Mouse (Mus musculus) forebrain, embryonic 13.5 days (tissue): ENCODE measurements around the gene H60b. TPM values are rescaled to one million over a fixed set of nuclear protein-coding genes. Genes with fewer than 3 reads are reported as not detected.
"Not testable (repeated sequence)": the region's sequence is repeated elsewhere in the genome, so short reads cannot be mapped to it uniquely, and the experiment has no call there.

Source experiments
- ATAC-seq: fragments of 200-750 bp; cut with Nextera tagmentation; 2 replicates; pipeline ENCODE4 v1.8.0; 2017
- H3K27ac ChIP-seq: fragments of 300-500 bp; sonication (generic); 2 replicates; pipeline ENCODE4 v1.5.1; 2015; ENCODE audit warnings: inconsistent platforms, mild to moderate bottlenecking, moderate library complexity
- H3K27me3 ChIP-seq: fragments of 300-500 bp; sonication (generic); 2 replicates; pipeline ENCODE4 v1.6.1; 2015; ENCODE audit warnings: mild to moderate bottlenecking, inconsistent platforms
- H3K36me3 ChIP-seq: fragments of 300-500 bp; sonication (generic); 2 replicates; pipeline ENCODE4 v1.6.1; 2015; ENCODE audit warnings: mild to moderate bottlenecking, inconsistent platforms; ENCODE audit not compliant: poor library complexity, severe bottlenecking
- H3K4me1 ChIP-seq: fragments of 300-500 bp; sonication (generic); 2 replicates; pipeline ENCODE4 v1.6.1; 2015; ENCODE audit warnings: inconsistent platforms
- H3K4me2 ChIP-seq: fragments of 300-500 bp; sonication (generic); 2 replicates; pipeline ENCODE4 v1.6.1; 2015; ENCODE audit warnings: inconsistent platforms, mild to moderate bottlenecking, moderate library complexity
- H3K4me3 ChIP-seq: fragments of 300-500 bp; sonication (generic); 2 replicates; pipeline ENCODE4 v1.5.1; 2015; ENCODE audit warnings: mild to moderate bottlenecking, inconsistent platforms
- H3K9ac ChIP-seq: fragments of 300-500 bp; sonication (generic); 2 replicates; pipeline ENCODE4 v1.6.1; 2015; ENCODE audit warnings: mild to moderate bottlenecking, inconsistent platforms
- H3K9me3 ChIP-seq: fragments of 300-500 bp; sonication (generic); replicated peaks from 2 replicates; pipeline ENCODE4 v1.6.1; 2016; ENCODE audit warnings: inconsistent platforms
- WGBS: fragments of 180-500 bp; shearing (Covaris S2); methylation state at CpG from one replicate; pipeline ENCODE4 v1.1.7; 2015; 5-methylcytosine and 5-hydroxymethylcytosine counted together
- polyA plus RNA-seq: library from polyadenylated mRNA; unstranded; fragments of >200 nt; fragmentation: Nextera tagmentation; extraction: Ambion mirVana; gene quantifications from 2 replicates; pipeline ENCODE4 v1.2.1, GENCODE M21; 2015

The H60b gene
- polyA plus RNA-seq, 1 experiment from 2014 or later: 0.61 TPM

- WGBS: 19% methylated on average over 8 of the region's 8 CpGs
- Histone ChIP-seq H3K4me1 (peaks cover 15% of the 10 kb centered on the region), H3K27me3 (peaks cover 17% of the 10 kb centered on the region)
- not testable (repeated sequence) for H3K4me3 ChIP-seq, H3K27ac ChIP-seq, H3K4me2 ChIP-seq, H3K36me3 ChIP-seq, H3K9ac ChIP-seq, H3K9me3 ChIP-seq
- peak; percentile 50 for ATAC-seq
Observed at GRCm38 (mm10) chr10:22270879-22271786, 112.7 kb downstream of the H60b start.

- H3K27me3 ChIP-seq: peaks cover 17% of the 10 kb centered on the region
- peaks cover 15% of the 10 kb centered on the region for H3K4me1 ChIP-seq
- H3K9ac ChIP-seq, H3K36me3 ChIP-seq, H3K9me3 ChIP-seq, H3K27ac ChIP-seq: not testable (repeated sequence)
- ATAC-seq: peak; percentile 75
- H3K4me2 ChIP-seq: peak overlapping the region; percentile 83
- peak overlapping the region; percentile 49 for H3K4me3 ChIP-seq
- WGBS: 2% methylated on average over 37 of the region's 37 CpGs
Observed at GRCm38 (mm10) chr10:22272914-22273683, 114.7 kb downstream of the H60b start.

- no peaks in the 10 kb centered on the region for H3K9me3 ChIP-seq
- WGBS: under 1% methylated on average over 41 of the region's 41 CpGs
- H3K4me1 ChIP-seq: peaks cover 15% of the 10 kb centered on the region
- peak; percentile 52 for ATAC-seq
- peaks cover 17% of the 10 kb centered on the region for H3K27me3 ChIP-seq
- peak overlapping the region; percentile 49 for H3K4me3 ChIP-seq
- H3K4me2 ChIP-seq: peak overlapping the region; percentile 83
- no peak overlapping the region for H3K27ac ChIP-seq
- H3K9ac ChIP-seq: no peak overlapping the region
- H3K36me3 ChIP-seq: no peaks in the 10 kb centered on the region
Observed at GRCm38 (mm10) chr10:22273684-22274305, 115.4 kb downstream of the H60b start.

GRCm38 (mm10) chr10:22274445-22275057 is 116.2 kb downstream of the H60b start:
- H3K4me1 ChIP-seq: peaks cover 15% of the 10 kb centered on the region
- H3K27me3 ChIP-seq: peaks cover 17% of the 10 kb centered on the region
- no peak; the same call in 1 of the 2 replicates for ATAC-seq
- H3K9ac ChIP-seq: no peak overlapping the region
- peak overlapping the region; percentile 83 for H3K4me2 ChIP-seq
- H3K4me3 ChIP-seq: peak overlapping the region; percentile 49
- H3K9me3 ChIP-seq: no peaks in the 10 kb centered on the region
- no peaks in the 10 kb centered on the region for H3K36me3 ChIP-seq
- WGBS: 5% methylated on average over 19 of the region's 19 CpGs
- no peak overlapping the region for H3K27ac ChIP-seq

GRCm38 (mm10) chr10:22278468-22278867 is 120.1 kb downstream of the H60b start:
- Histone ChIP-seq H3K27me3 (peaks cover 13% of the 10 kb centered on the region), H3K4me1 (peaks cover 11% of the 10 kb centered on the region)
- not testable (repeated sequence) for ATAC-seq, H3K27ac ChIP-seq, H3K9me3 ChIP-seq, H3K4me3 ChIP-seq, H3K9ac ChIP-seq, H3K36me3 ChIP-seq, H3K4me2 ChIP-seq
- 83% methylated on average over 2 of the region's 2 CpGs for WGBS

GRCm38 (mm10) chr10:22282816-22283215 is 124.4 kb downstream of the H60b start:
- no peaks in the 10 kb centered on the region for H3K4me1 ChIP-seq
- ATAC-seq: no peak
- H3K4me2 ChIP-seq: no peak overlapping the region
- H3K27me3 ChIP-seq: no peaks in the 10 kb centered on the region
- 58% methylated on average over 6 of the region's 6 CpGs for WGBS
- H3K9me3 ChIP-seq: no peaks in the 10 kb centered on the region
- no peak overlapping the region for H3K4me3 ChIP-seq
- H3K27ac ChIP-seq: no peak overlapping the region
- no peaks in the 10 kb centered on the region for H3K36me3 ChIP-seq
- no peak overlapping the region for H3K9ac ChIP-seq

- no peaks in the 10 kb centered on the region for H3K36me3 ChIP-seq
- no peak overlapping the region for H3K4me2 ChIP-seq
- no peak overlapping the region for H3K4me3 ChIP-seq
- H3K27ac ChIP-seq: no peak overlapping the region
- H3K9ac ChIP-seq: no peak overlapping the region
- no peaks in the 10 kb centered on the region for H3K4me1 ChIP-seq
- ATAC-seq: no peak
- no peaks in the 10 kb centered on the region for H3K9me3 ChIP-seq
- WGBS: 32% methylated on average over 1 of the region's 1 CpGs
- H3K27me3 ChIP-seq: no peaks in the 10 kb centered on the region
Observed at GRCm38 (mm10) chr10:22295676-22296075, 137.3 kb downstream of the H60b start.

- H3K9me3 ChIP-seq: no peaks in the 10 kb centered on the region
- no peaks in the 10 kb centered on the region for H3K4me1 ChIP-seq
- WGBS: 84% methylated on average over 5 of the region's 5 CpGs
- H3K4me3 ChIP-seq: no peak overlapping the region
- no peak overlapping the region for H3K4me2 ChIP-seq
- H3K27me3 ChIP-seq: no peaks in the 10 kb centered on the region
- no peak for ATAC-seq
- no peak overlapping the region for H3K27ac ChIP-seq
- no peak overlapping the region for H3K9ac ChIP-seq
- no peaks in the 10 kb centered on the region for H3K36me3 ChIP-seq
Observed at GRCm38 (mm10) chr10:22297033-22297762, 138.8 kb downstream of the H60b start.

GRCm38 (mm10) chr10:22297766-22298461 is 139.5 kb downstream of the H60b start:
- H3K9me3 ChIP-seq: no peaks in the 10 kb centered on the region
- H3K4me3 ChIP-seq: no peak overlapping the region
- no peaks in the 10 kb centered on the region for H3K4me1 ChIP-seq
- no peaks in the 10 kb centered on the region for H3K27me3 ChIP-seq
- H3K4me2 ChIP-seq: no peak overlapping the region
- no peak for ATAC-seq
- no peak overlapping the region for H3K9ac ChIP-seq
- 77% methylated on average over 8 of the region's 8 CpGs for WGBS
- H3K36me3 ChIP-seq: no peaks in the 10 kb centered on the region
- no peak overlapping the region for H3K27ac ChIP-seq

GRCm38 (mm10) chr10:22299324-22299723 is 140.9 kb downstream of the H60b start:
- no peak overlapping the region for H3K4me2 ChIP-seq
- WGBS: 70% methylated on average over 2 of the region's 2 CpGs
- H3K9ac ChIP-seq: no peak overlapping the region
- no peak overlapping the region for H3K4me3 ChIP-seq
- H3K27ac ChIP-seq: no peak overlapping the region
- no peak for ATAC-seq
- H3K36me3 ChIP-seq: no peaks in the 10 kb centered on the region
- H3K4me1 ChIP-seq: no peaks in the 10 kb centered on the region
- H3K27me3 ChIP-seq: no peaks in the 10 kb centered on the region
- no peaks in the 10 kb centered on the region for H3K9me3 ChIP-seq

GRCm38 (mm10) chr10:22301641-22302040 is 143.3 kb downstream of the H60b start:
- 89% methylated on average over 1 of the region's 1 CpGs for WGBS
- no peak overlapping the region for H3K9ac ChIP-seq
- H3K4me3 ChIP-seq: no peak overlapping the region
- H3K27ac ChIP-seq: no peak overlapping the region
- H3K4me1 ChIP-seq: no peaks in the 10 kb centered on the region
- no peak overlapping the region for H3K4me2 ChIP-seq
- ATAC-seq: no peak
- no peaks in the 10 kb centered on the region for H3K36me3 ChIP-seq
- H3K27me3 ChIP-seq: no peaks in the 10 kb centered on the region
- no peaks in the 10 kb centered on the region for H3K9me3 ChIP-seq
